Mouse (Mus musculus): ENCODE data around the gene Has3. TPM values are rescaled to one million over a fixed set of nuclear protein-coding genes. Genes with fewer than 3 reads are reported as not detected.

Has3 gene
- polyA plus RNA-seq (2012; fragmentation: generic; extraction: Trizol), result 0.16 TPM
- long read RNA-seq, experiment 1, result 0 reads
- long read RNA-seq, experiment 2, full-length matches to known transcripts, result 1 of 1 reads
- long read RNA-seq, experiment 2, partial matches to known transcripts, result 0 of 1 reads
- long read RNA-seq, experiment 2, other reads (novel, unspliced or antisense), result 0 of 1 reads

DNA sequence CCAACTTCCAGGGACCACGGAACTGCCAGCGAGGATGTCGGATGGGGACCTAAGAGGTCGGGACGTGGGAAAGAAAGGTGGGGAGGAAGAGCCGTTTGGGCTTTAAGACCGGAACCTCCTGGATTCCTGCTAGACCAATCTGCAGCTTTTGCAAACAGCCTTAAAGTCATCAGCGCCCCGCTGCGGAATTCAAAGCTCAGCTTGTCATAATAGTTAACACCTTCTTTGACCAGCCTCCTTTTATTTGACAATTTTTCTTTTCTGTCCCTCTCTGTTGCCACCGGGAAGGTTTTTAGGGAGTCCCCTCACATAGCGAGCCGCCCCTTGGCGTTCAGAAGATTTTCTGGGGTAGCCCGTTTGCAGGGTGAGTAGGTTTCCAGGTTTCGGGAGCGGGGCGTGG lies at the start of gene Has3:
TSS of gene Has3 (plus strand) at position 192 of the 400 bp plus-strand sequence.
- Histone ChIP-seq H3K79me3 (ENCODE audit: low read depth) (no peaks in the 10 kb centered on the region), H3K79me2 (ENCODE audit: control insufficient read depth, insufficient read depth) (no peaks in the 10 kb centered on the region), H3K27me3 (ENCODE audit: control insufficient read depth, insufficient read depth, insufficient read length) (peaks cover 10% of the 10 kb centered on the region), H3K4me3 (ENCODE audit: insufficient read depth, poor library complexity, severe bottlenecking) (no peak within 1 kb of the TSS), H3ac (ENCODE audit: control insufficient read depth, insufficient read length, low read depth) (peak within 1 kb of the TSS; percentile 31), H3K36me3 (ENCODE audit: control insufficient read depth, insufficient read depth) (no peaks in the 10 kb centered on the region)
- no peak for TF ChIP-seq MYOG (IDR thresholded peaks at IDR 0.05; ENCODE audit: control insufficient read depth, extremely low read depth, insufficient read length)
- no peak for TF ChIP-seq MYOD1 (IDR thresholded peaks at IDR 0.05; ENCODE audit: control insufficient read depth, insufficient read length, low read depth)
- TF ChIP-seq MAX (IDR thresholded peaks at IDR 0.05), result no peak
- no peak for TF ChIP-seq CTCF (IDR thresholded peaks at IDR 0.05; ENCODE audit: control insufficient read depth, insufficient read depth, insufficient read length)
- TF ChIP-seq CEBPB (IDR thresholded peaks at IDR 0.05; ENCODE audit: low read depth), result no peak

DNA sequence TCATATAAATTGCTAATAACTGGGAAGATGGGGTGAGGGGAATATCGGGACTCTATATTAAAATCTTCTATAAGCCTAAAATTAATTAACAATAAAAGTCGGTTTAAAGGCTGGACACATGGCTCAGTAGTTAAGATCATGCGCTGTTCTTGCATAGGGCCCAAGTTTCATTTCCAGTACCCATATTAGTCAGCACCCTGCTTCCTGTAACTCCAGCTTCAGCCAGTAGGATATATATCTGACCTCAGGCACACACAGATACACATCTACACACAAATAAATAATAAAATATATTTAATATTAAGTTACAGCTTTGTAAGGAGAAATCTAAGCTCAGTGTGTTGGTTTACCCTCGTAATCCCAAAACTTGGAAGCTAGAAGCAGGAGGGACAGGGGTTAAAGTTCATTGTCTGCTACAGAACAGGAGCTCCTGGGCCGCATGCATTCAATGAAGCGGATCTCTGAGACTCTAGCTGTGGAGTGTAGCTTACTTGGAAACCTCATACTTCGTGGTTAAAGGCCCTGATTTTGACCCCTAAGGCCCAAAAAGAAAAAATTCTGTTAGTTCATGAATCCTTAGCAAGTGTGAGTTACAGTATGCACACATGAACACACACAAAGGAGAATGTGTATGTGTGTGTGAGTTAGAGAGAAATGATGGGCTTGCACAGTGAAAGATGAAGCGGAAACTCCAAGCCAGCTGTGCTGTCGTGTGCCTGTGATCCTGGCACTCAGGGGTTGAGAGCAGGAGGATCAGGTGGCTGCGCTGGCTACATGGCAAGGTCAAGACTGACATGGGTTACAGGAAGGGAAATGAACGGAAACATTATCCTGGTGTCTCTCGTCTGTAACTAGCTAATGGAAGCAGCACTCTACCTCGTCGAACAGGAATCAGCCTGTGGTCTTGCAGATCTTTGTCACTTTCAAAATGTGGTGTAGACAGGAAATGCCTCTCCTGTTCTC lies 49.2 kb upstream of the Has3 start:
- Histone ChIP-seq H3ac (ENCODE audit: control insufficient read depth, insufficient read length, low read depth) (no peak overlapping the region), H3K27me3 (ENCODE audit: control insufficient read depth, insufficient read depth, insufficient read length) (no peaks in the 10 kb centered on the region), H3K79me3 (ENCODE audit: low read depth) (no peaks in the 10 kb centered on the region), H3K36me3 (ENCODE audit: control insufficient read depth, insufficient read depth) (peaks cover 4% of the 10 kb centered on the region), H3K79me2 (ENCODE audit: control insufficient read depth, insufficient read depth) (no peaks in the 10 kb centered on the region), H3K4me3 (ENCODE audit: insufficient read depth, poor library complexity, severe bottlenecking) (no peak overlapping the region)
- TF ChIP-seq USF1 (IDR thresholded peaks at IDR 0.05; ENCODE audit: low read depth) (no peak), MYOD1 (IDR thresholded peaks at IDR 0.05; ENCODE audit: control insufficient read depth, insufficient read length, low read depth) (no peak), MYOG (IDR thresholded peaks at IDR 0.05; ENCODE audit: control insufficient read depth, extremely low read depth, insufficient read length) (no peak), FOSL1 (IDR thresholded peaks at IDR 0.05; ENCODE audit: insufficient read depth, low read length, poor library complexity, severe bottlenecking) (no peak)

DNA sequence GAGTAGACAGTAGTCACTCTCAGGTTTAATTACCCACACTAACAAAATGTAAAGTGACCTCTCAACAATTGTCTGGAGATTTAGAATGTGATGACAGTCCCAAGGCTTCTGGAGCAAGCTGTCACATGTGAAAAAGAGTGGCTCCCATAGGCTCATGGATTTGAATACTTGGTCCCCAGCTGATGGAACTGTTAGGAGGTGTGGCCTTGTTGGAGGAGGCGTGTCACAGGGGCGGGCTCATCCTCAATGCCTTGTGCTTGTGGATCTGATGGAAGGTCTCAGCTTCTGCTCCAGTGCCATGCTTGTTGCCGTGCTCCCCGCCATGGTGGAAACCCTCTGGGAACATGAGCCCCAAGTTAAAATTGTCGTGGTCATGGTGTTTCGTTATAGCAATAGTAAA lies 41.1 kb upstream of the Has3 start:
- Histone ChIP-seq H3ac (ENCODE audit: control insufficient read depth, insufficient read length, low read depth) (no peak overlapping the region), H3K36me3 (ENCODE audit: control insufficient read depth, insufficient read depth) (no peaks in the 10 kb centered on the region), H3K79me3 (ENCODE audit: low read depth) (no peaks in the 10 kb centered on the region), H3K4me3 (ENCODE audit: insufficient read depth, poor library complexity, severe bottlenecking) (no peak overlapping the region), H3K27me3 (ENCODE audit: control insufficient read depth, insufficient read depth, insufficient read length) (no peaks in the 10 kb centered on the region), H3K79me2 (ENCODE audit: control insufficient read depth, insufficient read depth) (no peaks in the 10 kb centered on the region)
- TF ChIP-seq CEBPB (IDR thresholded peaks at IDR 0.05; ENCODE audit: low read depth), result no peak

DNA sequence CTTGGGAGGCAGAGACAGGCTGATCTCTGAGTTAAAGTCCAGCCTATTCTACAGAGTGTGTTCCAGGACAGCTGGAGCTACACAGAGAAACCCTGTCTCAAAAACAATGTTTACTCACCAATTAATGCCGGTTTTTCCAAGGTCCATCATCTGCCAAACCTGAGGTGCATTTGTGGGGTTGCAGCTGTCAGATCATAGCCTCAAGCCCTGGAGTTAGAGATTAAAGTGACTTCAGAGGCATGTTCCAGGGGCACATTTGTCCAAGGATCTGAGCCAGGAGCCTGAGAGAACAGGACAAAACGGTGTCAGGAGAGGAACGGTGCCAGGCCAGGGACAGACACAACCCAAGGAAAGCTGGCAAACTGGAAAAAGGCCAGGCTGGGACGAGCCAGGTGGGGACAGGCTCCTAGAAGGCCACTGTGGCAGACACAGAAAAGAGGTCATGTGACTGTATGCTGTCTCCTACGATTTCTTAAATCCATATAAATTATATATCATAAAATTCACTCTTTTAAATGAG lies 40.5 kb upstream of the Has3 start:
- H3K79me3 ChIP-seq (ENCODE audit: low read depth), result no peaks in the 10 kb centered on the region

DNA sequence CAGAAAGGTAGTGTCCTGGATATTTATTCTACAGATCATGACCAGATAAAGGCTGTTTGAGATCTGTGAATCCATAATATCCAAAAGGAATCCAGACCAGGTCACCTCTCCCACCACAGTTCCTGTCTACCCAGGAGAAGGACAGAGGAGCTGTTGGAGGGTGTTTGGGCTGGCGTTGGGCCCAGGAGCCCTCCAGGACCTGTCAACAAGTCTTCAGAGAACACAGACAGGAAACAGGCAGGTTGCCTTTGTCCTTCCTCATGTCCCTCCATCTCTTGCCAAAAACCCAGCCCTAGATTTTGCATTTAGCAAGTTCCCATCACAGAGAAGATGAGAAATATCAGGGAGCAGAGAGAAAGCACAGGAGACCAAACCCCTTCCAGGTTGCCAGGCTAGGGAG lies 35.1 kb upstream of the Has3 start:
- H3ac ChIP-seq (ENCODE audit: control insufficient read depth, insufficient read length, low read depth), result no peak overlapping the region
- no peaks in the 10 kb centered on the region for H3K79me2 ChIP-seq (ENCODE audit: control insufficient read depth, insufficient read depth)
- no peaks in the 10 kb centered on the region for H3K27me3 ChIP-seq (ENCODE audit: control insufficient read depth, insufficient read depth, insufficient read length)
- H3K4me3 ChIP-seq (ENCODE audit: insufficient read depth, poor library complexity, severe bottlenecking), result no peak overlapping the region
- TF ChIP-seq MYOG (IDR thresholded peaks at IDR 0.05; ENCODE audit: control insufficient read depth, extremely low read depth, insufficient read length), result no peak
- no peak for TF ChIP-seq MYOD1 (IDR thresholded peaks at IDR 0.05; ENCODE audit: control insufficient read depth, insufficient read length, low read depth)
- no peak for TF ChIP-seq CTCF (IDR thresholded peaks at IDR 0.05; ENCODE audit: control insufficient read depth, insufficient read depth, insufficient read length)
- no peak for TF ChIP-seq USF1 (IDR thresholded peaks at IDR 0.05; ENCODE audit: low read depth)
- no peak for TF ChIP-seq MAX (IDR thresholded peaks at IDR 0.05)
- no peak for TF ChIP-seq FOSL1 (IDR thresholded peaks at IDR 0.05; ENCODE audit: insufficient read depth, low read length, poor library complexity, severe bottlenecking)
- TF ChIP-seq CEBPB (IDR thresholded peaks at IDR 0.05; ENCODE audit: low read depth), result no peak
- no peaks in the 10 kb centered on the region for H3K79me3 ChIP-seq (ENCODE audit: low read depth)
- no peaks in the 10 kb centered on the region for H3K36me3 ChIP-seq (ENCODE audit: control insufficient read depth, insufficient read depth)

More for the DNA sequence above, 40.5 kb upstream of the Has3 start:
- TF ChIP-seq MAX (IDR thresholded peaks at IDR 0.05) (no peak), FOSL1 (IDR thresholded peaks at IDR 0.05; ENCODE audit: insufficient read depth, low read length, poor library complexity, severe bottlenecking) (no peak), CTCF (IDR thresholded peaks at IDR 0.05; ENCODE audit: control insufficient read depth, insufficient read depth, insufficient read length) (no peak), MYOD1 (IDR thresholded peaks at IDR 0.05; ENCODE audit: control insufficient read depth, insufficient read length, low read depth) (no peak), USF1 (IDR thresholded peaks at IDR 0.05; ENCODE audit: low read depth) (no peak)
- Histone ChIP-seq H3K36me3 (ENCODE audit: control insufficient read depth, insufficient read depth) (no peaks in the 10 kb centered on the region), H3K27me3 (ENCODE audit: control insufficient read depth, insufficient read depth, insufficient read length) (no peaks in the 10 kb centered on the region), H3ac (ENCODE audit: control insufficient read depth, insufficient read length, low read depth) (no peak overlapping the region), H3K4me3 (ENCODE audit: insufficient read depth, poor library complexity, severe bottlenecking) (no peak overlapping the region), H3K79me2 (ENCODE audit: control insufficient read depth, insufficient read depth) (no peaks in the 10 kb centered on the region)

DNA sequence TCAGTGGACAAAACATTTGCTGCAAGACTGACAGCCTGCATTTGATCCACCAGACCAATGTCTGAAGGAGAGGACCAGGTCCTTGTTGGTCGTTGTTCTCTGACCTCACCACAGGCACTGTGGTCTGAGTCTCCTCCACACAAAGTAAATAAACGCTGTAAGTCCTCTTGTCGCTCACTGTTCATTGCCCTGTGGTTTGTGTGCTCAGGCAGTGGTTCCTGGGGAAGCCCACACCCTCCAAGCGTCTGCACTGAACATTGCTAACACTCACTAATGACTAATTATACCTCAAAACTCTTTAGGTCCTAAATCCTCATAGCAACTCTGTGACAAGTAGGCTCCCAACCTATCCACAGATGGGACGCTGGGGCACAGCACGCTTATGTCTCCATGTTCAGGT lies 33.5 kb upstream of the Has3 start:
- Histone ChIP-seq H3ac (ENCODE audit: control insufficient read depth, insufficient read length, low read depth) (no peak overlapping the region), H3K79me3 (ENCODE audit: low read depth) (no peaks in the 10 kb centered on the region), H3K36me3 (ENCODE audit: control insufficient read depth, insufficient read depth) (no peaks in the 10 kb centered on the region), H3K27me3 (ENCODE audit: control insufficient read depth, insufficient read depth, insufficient read length) (no peaks in the 10 kb centered on the region), H3K4me3 (ENCODE audit: insufficient read depth, poor library complexity, severe bottlenecking) (no peak overlapping the region), H3K79me2 (ENCODE audit: control insufficient read depth, insufficient read depth) (no peaks in the 10 kb centered on the region)
- TF ChIP-seq MYOG (IDR thresholded peaks at IDR 0.05; ENCODE audit: control insufficient read depth, extremely low read depth, insufficient read length), result no peak
- TF ChIP-seq CTCF (IDR thresholded peaks at IDR 0.05; ENCODE audit: control insufficient read depth, insufficient read depth, insufficient read length), result no peak
- no peak for TF ChIP-seq CEBPB (IDR thresholded peaks at IDR 0.05; ENCODE audit: low read depth)
- no peak for TF ChIP-seq MYOD1 (IDR thresholded peaks at IDR 0.05; ENCODE audit: control insufficient read depth, insufficient read length, low read depth)
- no peak for TF ChIP-seq FOSL1 (IDR thresholded peaks at IDR 0.05; ENCODE audit: insufficient read depth, low read length, poor library complexity, severe bottlenecking)
- no peak for TF ChIP-seq MAX (IDR thresholded peaks at IDR 0.05)
- no peak for TF ChIP-seq USF1 (IDR thresholded peaks at IDR 0.05; ENCODE audit: low read depth)

Measured in C2C12 (cell line).